ENCODE assay signal across 8 mouse cellular contexts in genomic region chr11:69661221-69661881, GRCm38 (mm10). TPM values are rescaled to one million over a fixed set of nuclear protein-coding genes. Genes with fewer than 3 reads are reported as not detected.
DNase-seq lines count a peak whose midpoint lies in the region; ATAC-seq lines count a peak whose summit lies in the region.

No protein-coding gene starts in this region.

- H3K4me3 ChIP-seq in heart, embryonic 11.5 days (ENCODE audit: low read depth, low read length), result peak overlapping the region; percentile 56
- peak overlapping the region; percentile 57 to 85 for H3K4me3 ChIP-seq in heart, embryonic 14.5 days (ENCODE audit: control insufficient read depth in 1 of 2, insufficient read depth in 1 of 2, low read depth in 1 of 2, low read length in 2 of 2)
- peak overlapping the region; percentile 68 for H3K4me3 ChIP-seq in liver, embryonic 12.5 days

- DNase-seq in heart, postnatal 4 days, result no peak
- DNase-seq in adrenal gland, adult 8-10 months, result peak; percentile 72
- DNase-seq in testis, postnatal 10 days (ENCODE audit: low spot score), result peak; percentile 60
- no peak for DNase-seq in spleen, adult 12 weeks (ENCODE audit: low spot score)
- no peak for DNase-seq in natural killer cell, adult 2 months (ENCODE audit: low spot score in 2 of 2)

- peaks cover 25% of the 10 kb centered on the region for H3K36me3 ChIP-seq in heart, embryonic 11.5 days (ENCODE audit: control insufficient read depth, insufficient read depth, low read length)
- peaks cover 66% of the 10 kb centered on the region for H3K36me3 ChIP-seq in heart, embryonic 14.5 days (ENCODE audit: control insufficient read depth, insufficient read depth, low read length)
- H3K36me3 ChIP-seq in liver, embryonic 12.5 days, result peaks cover 68% of the 10 kb centered on the region

- H3K9ac ChIP-seq in heart, embryonic 11.5 days (ENCODE audit: low read depth, low read length), result peak overlapping the region; percentile 81
- H3K9ac ChIP-seq in heart, embryonic 14.5 days (ENCODE audit: low read length), result peak overlapping the region; percentile 78
- H3K9ac ChIP-seq in liver, embryonic 12.5 days, result peak overlapping the region; percentile 70

- WGBS in heart, embryonic 11.5 days (ENCODE audit: insufficient replicate concordance), result 69% methylated on average over 3 of the region's 3 CpGs
- WGBS in heart, embryonic 14.5 days, result 64% methylated on average over 3 of the region's 3 CpGs
- WGBS in liver, embryonic 12.5 days (ENCODE audit: insufficient replicate concordance), result 61% methylated on average over 3 of the region's 3 CpGs

- peaks cover 24% of the 10 kb centered on the region for H3K4me1 ChIP-seq in heart, embryonic 11.5 days (ENCODE audit: control insufficient read depth, insufficient read depth, low read length)
- H3K4me1 ChIP-seq in heart, embryonic 14.5 days (ENCODE audit: control insufficient read depth in 2 of 2, insufficient read depth in 2 of 2, low read length in 2 of 2), result peaks cover 8 to 20% of the 10 kb centered on the region in 2 experiments
- H3K4me1 ChIP-seq in liver, embryonic 12.5 days, result peaks cover 56% of the 10 kb centered on the region

- no peak for ATAC-seq in heart, embryonic 11.5 days (replicated peaks; ENCODE audit: insufficient number of reproducible peaks, low FRiP score, low TSS enrichment)
- ATAC-seq in heart, embryonic 14.5 days (ENCODE audit: insufficient number of reproducible peaks, insufficient read depth, low FRiP score, low read depth), result no peak
- no peak for ATAC-seq in liver, embryonic 12.5 days

- H3K27ac ChIP-seq in heart, embryonic 11.5 days (ENCODE audit: low read depth, low read length), result peak overlapping the region; percentile 97
- peak overlapping the region; percentile 91 to 99 for H3K27ac ChIP-seq in heart, embryonic 14.5 days (replicated peaks in 1 of 2; ENCODE audit: control insufficient read depth in 1 of 2, insufficient read depth in 1 of 2, low read depth in 2 of 2, low read length in 2 of 2)
- peak overlapping the region; percentile 93 for H3K27ac ChIP-seq in liver, embryonic 12.5 days

- no peaks in the 10 kb centered on the region for H3K27me3 ChIP-seq in heart, embryonic 11.5 days (ENCODE audit: control insufficient read depth, insufficient read depth, low read length)
- no peaks in the 10 kb centered on the region for H3K27me3 ChIP-seq in heart, embryonic 14.5 days (ENCODE audit: control insufficient read depth, insufficient read depth, low read length)
- H3K27me3 ChIP-seq in liver, embryonic 12.5 days (replicated peaks), result no peaks in the 10 kb centered on the region

- no peaks in the 10 kb centered on the region for H3K9me3 ChIP-seq in heart, embryonic 11.5 days (replicated peaks; ENCODE audit: control insufficient read depth, low read length)
- H3K9me3 ChIP-seq in heart, embryonic 14.5 days (ENCODE audit: control insufficient read depth, low read length), result no peaks in the 10 kb centered on the region
- H3K9me3 ChIP-seq in liver, embryonic 12.5 days (replicated peaks), result no peaks in the 10 kb centered on the region

- H3K4me2 ChIP-seq in heart, embryonic 11.5 days, result peak overlapping the region; percentile 76
- peak overlapping the region; percentile 68 for H3K4me2 ChIP-seq in heart, embryonic 14.5 days (ENCODE audit: low read length)
- peak overlapping the region; percentile 75 for H3K4me2 ChIP-seq in liver, embryonic 12.5 days

RNA-seq across cellular contexts. Expression of gene Mpdu1, which starts 1.1 kb away (rescaled TPM):
- polyA plus RNA-seq in heart, embryonic 11.5 days (2014; fragmentation: Nextera tagmentation; extraction: Ambion mirVana), result 16.5 and 35.1 TPM in 2 replicates
- total RNA-seq in heart, postnatal 4 days (2021), result 10 to 100 TPM; 34.3 to 36.3 TPM
- 100 to 1,000 TPM; 107 to 123 (median 113) TPM for total RNA-seq in adrenal gland, adult 8-10 months (2022)
- 14.9 and 29.1 TPM in 2 replicates for polyA plus RNA-seq in heart, embryonic 14.5 days (2014; fragmentation: Nextera tagmentation; extraction: Ambion mirVana)
- 38.2 and 39.4 TPM in 2 replicates for polyA plus RNA-seq in liver, embryonic 12.5 days (2016; fragmentation: Nextera tagmentation; extraction: Ambion mirVana)

RNA-seq across cellular contexts. Expression of gene Cd68, which starts 4.6 kb away (rescaled TPM):
- 4.2 and 4.7 TPM in 2 replicates for polyA plus RNA-seq in heart, embryonic 11.5 days (2014; fragmentation: Nextera tagmentation; extraction: Ambion mirVana)
- 1 to 10 TPM; 4.0 to 6.0 TPM for total RNA-seq in heart, postnatal 4 days (2021)
- total RNA-seq in adrenal gland, adult 8-10 months (2022), result 10 to 100 TPM; 17.9 to 43.8 (median 30.0) TPM
- polyA plus RNA-seq in heart, embryonic 14.5 days (2014; fragmentation: Nextera tagmentation; extraction: Ambion mirVana), result 12.1 and 14.4 TPM in 2 replicates
- polyA plus RNA-seq in liver, embryonic 12.5 days (2016; fragmentation: Nextera tagmentation; extraction: Ambion mirVana), result 14.5 and 15.0 TPM in 2 replicates

RNA-seq across cellular contexts. Expression of gene Sox15, which starts 6.2 kb away (rescaled TPM):
- not detected in 2 replicates for polyA plus RNA-seq in heart, embryonic 11.5 days (2014; fragmentation: Nextera tagmentation; extraction: Ambion mirVana)
- total RNA-seq in heart, postnatal 4 days (2021), result not detected
- total RNA-seq in adrenal gland, adult 8-10 months (2022), result not detected
- polyA plus RNA-seq in heart, embryonic 14.5 days (2014; fragmentation: Nextera tagmentation; extraction: Ambion mirVana), result not detected in 2 replicates
- not detected in 2 replicates for polyA plus RNA-seq in liver, embryonic 12.5 days (2016; fragmentation: Nextera tagmentation; extraction: Ambion mirVana)

RNA-seq across cellular contexts. Expression of gene Eif4a1, which starts 10.9 kb away (rescaled TPM):
- 530 and 592 TPM in 2 replicates for polyA plus RNA-seq in heart, embryonic 11.5 days (2014; fragmentation: Nextera tagmentation; extraction: Ambion mirVana)
- total RNA-seq in heart, postnatal 4 days (2021), result 100 to 1,000 TPM; 535 to 537 TPM
- total RNA-seq in adrenal gland, adult 8-10 months (2022), result 100 to 1,000 TPM; 500 to 614 (median 555) TPM
- polyA plus RNA-seq in heart, embryonic 14.5 days (2014; fragmentation: Nextera tagmentation; extraction: Ambion mirVana), result 313 and 403 TPM in 2 replicates
- polyA plus RNA-seq in liver, embryonic 12.5 days (2016; fragmentation: Nextera tagmentation; extraction: Ambion mirVana), result 393 and 408 TPM in 2 replicates

RNA-seq across cellular contexts. Expression of gene Senp3, which starts 20.5 kb away (rescaled TPM):
- polyA plus RNA-seq in heart, embryonic 11.5 days (2014; fragmentation: Nextera tagmentation; extraction: Ambion mirVana), result 70.2 and 81.4 TPM in 2 replicates
- 10 to 100 TPM; 58.0 to 61.3 TPM for total RNA-seq in heart, postnatal 4 days (2021)
- total RNA-seq in adrenal gland, adult 8-10 months (2022), result 10 to 100 TPM; 72.5 to 92.1 (median 85.0) TPM
- polyA plus RNA-seq in heart, embryonic 14.5 days (2014; fragmentation: Nextera tagmentation; extraction: Ambion mirVana), result 43.2 and 59.4 TPM in 2 replicates
- polyA plus RNA-seq in liver, embryonic 12.5 days (2016; fragmentation: Nextera tagmentation; extraction: Ambion mirVana), result 53.8 and 56.2 TPM in 2 replicates

Comparison
In these comparisons a context has a peak if more than half of its experiments do, and no peak if none do; other contexts are left out.
1. DNase-seq: peak in adrenal gland, adult 8-10 months (single experiment) and testis, postnatal 10 days (single experiment); none in heart, postnatal 4 days (single experiment), spleen, adult 12 weeks (single experiment) and natural killer cell, adult 2 months (0 of 2).
2. Peak in every context shown above with its lines, with median percentiles within 50 percentile points of each other: H3K27ac ChIP-seq, H3K4me2 ChIP-seq, H3K4me3 ChIP-seq and H3K9ac ChIP-seq.